Mouse (Mus musculus): ENCODE data around the gene AU022252. TPM values are rescaled to one million over a fixed set of nuclear protein-coding genes. Genes with fewer than 3 reads are reported as not detected.
"Not testable (repeated sequence)": the region's sequence is repeated elsewhere in the genome, so short reads cannot be mapped to it uniquely, and the experiment has no call there.

The AU022252 gene
- polyA plus RNA-seq (2012; fragmentation: generic; extraction: Trizol) = 14.5 TPM

DNA sequence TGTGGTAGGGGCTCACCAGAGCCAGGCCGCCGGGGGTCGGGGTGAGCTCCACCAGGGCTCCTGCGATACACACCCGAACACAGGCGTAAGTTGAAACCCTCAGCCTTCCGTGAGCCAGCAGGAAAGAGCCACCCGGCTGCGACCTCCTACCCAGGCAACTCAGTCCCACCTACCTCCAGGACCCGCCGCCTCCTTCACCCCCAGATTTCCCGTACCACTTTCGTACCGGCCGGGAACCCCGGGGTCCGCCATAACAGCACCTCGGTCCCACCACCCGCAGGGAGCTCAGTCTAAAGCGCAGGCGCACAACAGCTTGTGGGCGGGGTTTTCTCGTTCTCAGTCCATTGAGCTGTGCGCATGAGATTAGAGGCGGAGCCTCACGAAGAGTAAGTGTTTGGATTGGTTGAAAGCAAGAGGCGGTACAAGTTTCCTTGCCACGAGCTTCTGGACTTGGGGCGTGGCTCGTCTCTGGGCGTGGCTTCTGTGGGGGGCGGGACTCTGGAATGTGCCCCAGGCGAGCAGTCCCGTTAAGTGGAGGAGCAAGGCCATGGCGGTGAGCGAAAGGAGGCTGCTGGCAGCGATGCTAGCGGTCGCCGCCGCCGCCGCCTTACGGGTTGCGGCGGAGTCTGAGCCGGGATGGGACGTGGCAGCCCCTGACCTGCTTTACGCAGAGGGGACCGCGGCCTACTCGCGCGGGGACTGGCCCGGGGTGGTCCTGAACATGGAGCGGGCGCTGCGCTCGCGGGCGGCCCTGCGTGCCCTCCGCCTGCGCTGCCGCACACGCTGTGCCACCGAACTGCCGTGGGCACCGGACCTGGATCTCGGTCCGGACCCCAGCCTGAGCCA lies at the start of gene AU022252, which contains the start of gene P3h1:
Gene AU022252 (minus strand): TSS at position 303 of the 846 bp plus-strand sequence.
Gene P3h1 (plus strand): TSS at position 506 of the 846 bp plus-strand sequence.
- H3K4me2 ChIP-seq (ENCODE audit: low read depth) = peak within 1 kb of the TSS; percentile 92

DNA sequence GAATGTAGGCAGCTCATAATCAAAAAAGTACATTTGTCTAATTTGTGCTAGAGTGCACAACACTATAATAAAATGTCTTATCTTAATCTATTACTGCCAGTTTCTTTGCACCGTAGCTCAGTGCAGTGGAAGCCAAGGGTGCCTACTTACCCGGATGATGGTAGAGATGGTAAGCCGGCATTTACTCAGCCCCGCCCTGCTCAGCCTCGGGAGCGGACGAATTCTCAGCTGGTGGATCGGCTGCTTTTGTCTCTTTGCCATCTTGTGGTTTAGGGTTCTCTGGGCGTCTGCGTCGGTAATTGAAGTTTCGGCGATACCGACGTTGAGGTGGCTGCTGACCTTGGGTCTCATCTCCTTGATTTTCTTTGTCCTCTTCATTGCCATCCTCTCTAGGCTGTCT lies 46.3 kb upstream of the AU022252 start:
- H3K4me2 ChIP-seq (ENCODE audit: low read depth); H3K4me3 ChIP-seq; H3ac ChIP-seq (ENCODE audit: control insufficient read depth, insufficient read length); H3K27me3 ChIP-seq (ENCODE audit: control insufficient read depth, insufficient read depth, insufficient read length); H3K79me2 ChIP-seq (ENCODE audit: control insufficient read depth, insufficient read depth): not testable (repeated sequence)
- H3K36me3 ChIP-seq (ENCODE audit: control insufficient read depth, insufficient read depth) = peaks cover 64% of the 10 kb centered on the region

More for the DNA sequence above, at the start of gene AU022252, which contains the start of gene P3h1:
- Histone ChIP-seq H3K36me3 (ENCODE audit: control insufficient read depth, insufficient read depth) (no peaks in the 10 kb centered on the region), H3ac (ENCODE audit: control insufficient read depth, insufficient read length) (peak within 1 kb of the TSS; percentile 49), H3K4me3 (peak within 1 kb of the TSS; percentile 71), H3K27me3 (ENCODE audit: control insufficient read depth, insufficient read depth, insufficient read length) (no peaks in the 10 kb centered on the region), H3K79me2 (ENCODE audit: control insufficient read depth, insufficient read depth) (peaks cover 9% of the 10 kb centered on the region)
- TF ChIP-seq POLR2A (IDR thresholded peaks at IDR 0.05; ENCODE audit: insufficient read length, low read depth) = peak; percentile 80
- TF ChIP-seq MYOD1 (IDR thresholded peaks at IDR 0.05; ENCODE audit: control insufficient read depth in 1 of 3, insufficient read length in 2 of 3, low read depth in 2 of 3) = no peak
- peak; percentile 64 for TF ChIP-seq POLR2AphosphoS2 (IDR thresholded peaks at IDR 0.05; ENCODE audit: insufficient read length, low read depth)

GRCm38 (mm10) chr4:119275726-119276125 lies 43.2 kb upstream of the AU022252 start:
- H3K4me3 ChIP-seq = no peak overlapping the region
- H3K27me3 ChIP-seq (ENCODE audit: control insufficient read depth, insufficient read depth, insufficient read length) = no peaks in the 10 kb centered on the region
- peaks cover 45% of the 10 kb centered on the region for H3K36me3 ChIP-seq (ENCODE audit: control insufficient read depth, insufficient read depth)
- H3ac ChIP-seq (ENCODE audit: control insufficient read depth, insufficient read length) = no peak overlapping the region
- no peaks in the 10 kb centered on the region for H3K79me2 ChIP-seq (ENCODE audit: control insufficient read depth, insufficient read depth)
- TF ChIP-seq POLR2AphosphoS2 (IDR thresholded peaks at IDR 0.05; ENCODE audit: insufficient read length, low read depth) (no peak), TCF3 (IDR thresholded peaks at IDR 0.05; ENCODE audit: insufficient read length, low read depth) (no peak), MYOD1 (IDR thresholded peaks at IDR 0.05; ENCODE audit: control insufficient read depth in 1 of 3, insufficient read length in 2 of 3, low read depth in 2 of 3) (no peak), POLR2A (IDR thresholded peaks at IDR 0.05; ENCODE audit: insufficient read length, low read depth) (no peak), REST (IDR thresholded peaks at IDR 0.05; ENCODE audit: insufficient read depth, insufficient read length) (no peak), E2F4 (IDR thresholded peaks at IDR 0.05; ENCODE audit: insufficient read depth) (no peak), USF1 (IDR thresholded peaks at IDR 0.05; ENCODE audit: low read depth) (no peak), SRF (IDR thresholded peaks at IDR 0.05; ENCODE audit: control insufficient read depth, insufficient read length, low read depth) (no peak), MAX (IDR thresholded peaks at IDR 0.05; ENCODE audit: low read depth) (no peak), MYOG (IDR thresholded peaks at IDR 0.05; ENCODE audit: control insufficient read depth in 1 of 3, insufficient read depth in 1 of 3, insufficient read length in 2 of 3, low read depth in 2 of 3) (no peak), CEBPB (IDR thresholded peaks at IDR 0.05; ENCODE audit: insufficient read depth, poor library complexity, severe bottlenecking) (no peak), TCF12 (IDR thresholded peaks at IDR 0.05; ENCODE audit: insufficient read depth, poor library complexity, severe bottlenecking) (no peak)
- H3K4me2 ChIP-seq (ENCODE audit: low read depth) = no peak overlapping the region

DNA sequence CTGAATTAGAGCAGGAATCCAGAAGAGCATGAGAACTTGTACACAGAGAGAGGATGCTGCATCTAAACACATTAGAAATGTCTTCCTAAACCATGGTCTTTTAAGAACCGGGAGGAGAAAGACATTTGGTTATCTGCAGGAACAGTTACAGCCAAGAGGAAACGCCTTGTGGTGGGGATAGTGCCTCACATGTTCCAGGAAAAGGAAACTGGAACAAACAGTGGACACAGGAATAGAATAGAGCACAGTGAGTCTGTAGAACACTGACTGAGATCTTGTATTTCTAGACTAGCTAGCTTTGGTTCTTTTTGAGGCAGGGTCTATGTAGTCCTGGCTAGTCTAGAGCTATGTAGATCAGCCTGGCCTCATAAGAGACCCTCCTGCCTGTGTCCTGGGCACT lies 42.7 kb upstream of the AU022252 start:
- H3K79me2 ChIP-seq (ENCODE audit: control insufficient read depth, insufficient read depth) = no peaks in the 10 kb centered on the region
- no peak for TF ChIP-seq MAX (IDR thresholded peaks at IDR 0.05; ENCODE audit: low read depth)
- TF ChIP-seq TCF12 (IDR thresholded peaks at IDR 0.05; ENCODE audit: insufficient read depth, poor library complexity, severe bottlenecking) = no peak
- TF ChIP-seq MYOD1 (IDR thresholded peaks at IDR 0.05; ENCODE audit: control insufficient read depth in 1 of 3, insufficient read length in 2 of 3, low read depth in 2 of 3) = no peak
- no peak for TF ChIP-seq POLR2A (IDR thresholded peaks at IDR 0.05; ENCODE audit: insufficient read length, low read depth)
- no peak for TF ChIP-seq USF1 (IDR thresholded peaks at IDR 0.05; ENCODE audit: low read depth)
- TF ChIP-seq MYOG (IDR thresholded peaks at IDR 0.05; ENCODE audit: control insufficient read depth in 1 of 3, insufficient read depth in 1 of 3, insufficient read length in 2 of 3, low read depth in 2 of 3) = no peak
- no peak for TF ChIP-seq REST (IDR thresholded peaks at IDR 0.05; ENCODE audit: insufficient read depth, insufficient read length)
- TF ChIP-seq TCF3 (IDR thresholded peaks at IDR 0.05; ENCODE audit: insufficient read length, low read depth) = no peak
- TF ChIP-seq POLR2AphosphoS2 (IDR thresholded peaks at IDR 0.05; ENCODE audit: insufficient read length, low read depth) = no peak
- TF ChIP-seq SRF (IDR thresholded peaks at IDR 0.05; ENCODE audit: control insufficient read depth, insufficient read length, low read depth) = no peak
- TF ChIP-seq E2F4 (IDR thresholded peaks at IDR 0.05; ENCODE audit: insufficient read depth) = no peak
- no peak for TF ChIP-seq CEBPB (IDR thresholded peaks at IDR 0.05; ENCODE audit: insufficient read depth, poor library complexity, severe bottlenecking)
- H3ac ChIP-seq (ENCODE audit: control insufficient read depth, insufficient read length) = no peak overlapping the region
- no peaks in the 10 kb centered on the region for H3K27me3 ChIP-seq (ENCODE audit: control insufficient read depth, insufficient read depth, insufficient read length)
- no peak overlapping the region for H3K4me2 ChIP-seq (ENCODE audit: low read depth)
- no peak overlapping the region for H3K4me3 ChIP-seq
- peaks cover 46% of the 10 kb centered on the region for H3K36me3 ChIP-seq (ENCODE audit: control insufficient read depth, insufficient read depth)

GRCm38 (mm10) chr4:119274627-119275026 lies 42.1 kb upstream of the AU022252 start:
- no peak overlapping the region for H3K4me3 ChIP-seq
- no peaks in the 10 kb centered on the region for H3K27me3 ChIP-seq (ENCODE audit: control insufficient read depth, insufficient read depth, insufficient read length)
- H3K4me2 ChIP-seq (ENCODE audit: low read depth) = no peak overlapping the region
- H3K36me3 ChIP-seq (ENCODE audit: control insufficient read depth, insufficient read depth) = peaks cover 40% of the 10 kb centered on the region
- no peaks in the 10 kb centered on the region for H3K79me2 ChIP-seq (ENCODE audit: control insufficient read depth, insufficient read depth)
- TF ChIP-seq SRF (IDR thresholded peaks at IDR 0.05; ENCODE audit: control insufficient read depth, insufficient read length, low read depth) (no peak), CEBPB (IDR thresholded peaks at IDR 0.05; ENCODE audit: insufficient read depth, poor library complexity, severe bottlenecking) (no peak)
- H3ac ChIP-seq (ENCODE audit: control insufficient read depth, insufficient read length) = no peak overlapping the region
